Mouse (Mus musculus) neural tube, embryonic 12.5 days (tissue): Measurements from ENCODE around the gene Ucp1. TPM values are rescaled to one million over a fixed set of nuclear protein-coding genes. Genes with fewer than 3 reads are reported as not detected.
A peak's percentile ranks its signal among the peaks of the same experiment; 100 is the strongest.
"Not testable (repeated sequence)": the region's sequence is repeated elsewhere in the genome, so short reads cannot be mapped to it uniquely, and the experiment has no call there.

Experiments used
- ATAC-seq: fragments of 200-750 bp; cut with Nextera tagmentation; 2 replicates; pipeline ENCODE4 v1.8.0; 2017; ENCODE audit warnings: low read depth, mild to moderate bottlenecking, moderate TSS enrichment, moderate library complexity; ENCODE audit not compliant: low FRiP score
- H3K27ac ChIP-seq: fragments of 300-500 bp; sonication (generic); 2 replicates; pipeline ENCODE4 v1.5.1; 2016
- H3K27me3 ChIP-seq: fragments of 300-500 bp; sonication (generic); replicated peaks from 2 replicates; pipeline ENCODE4 v1.6.1; 2016; ENCODE audit warnings: mild to moderate bottlenecking
- H3K36me3 ChIP-seq: fragments of 300-500 bp; sonication (generic); 2 replicates; pipeline ENCODE4 v1.6.1; 2016; ENCODE audit warnings: mild to moderate bottlenecking
- H3K4me1 ChIP-seq: fragments of 300-500 bp; sonication (generic); 2 replicates; pipeline ENCODE4 v1.6.1; 2016
- H3K4me2 ChIP-seq: fragments of 300-500 bp; sonication (generic); replicated peaks from 2 replicates; pipeline ENCODE4 v1.6.1; 2016; ENCODE audit warnings: mild to moderate bottlenecking
- H3K4me3 ChIP-seq: fragments of 300-500 bp; sonication (generic); 2 replicates; pipeline ENCODE4 v1.5.1; 2016
- H3K9ac ChIP-seq: fragments of 300-500 bp; sonication (generic); 2 replicates; pipeline ENCODE4 v1.6.1; 2016; ENCODE audit warnings: mild to moderate bottlenecking
- H3K9me3 ChIP-seq: fragments of 300-500 bp; sonication (generic); 2 replicates; pipeline ENCODE4 v1.6.1; 2016; ENCODE audit warnings: mild to moderate bottlenecking
- WGBS: fragments of 180-500 bp; shearing (Covaris S2); methylation state at CpG from one replicate; pipeline ENCODE4 v1.1.7; 2016; 5-methylcytosine and 5-hydroxymethylcytosine counted together
- polyA plus RNA-seq: library from polyadenylated mRNA; unstranded; fragments of >200 nt; fragmentation: Nextera tagmentation; extraction: Ambion mirVana; gene quantifications from 2 replicates; pipeline ENCODE4 v1.2.1, GENCODE M21; 2016

The Ucp1 gene
- polyA plus RNA-seq, 1 experiment from 2014 or later, result 0.15 TPM

DNA sequence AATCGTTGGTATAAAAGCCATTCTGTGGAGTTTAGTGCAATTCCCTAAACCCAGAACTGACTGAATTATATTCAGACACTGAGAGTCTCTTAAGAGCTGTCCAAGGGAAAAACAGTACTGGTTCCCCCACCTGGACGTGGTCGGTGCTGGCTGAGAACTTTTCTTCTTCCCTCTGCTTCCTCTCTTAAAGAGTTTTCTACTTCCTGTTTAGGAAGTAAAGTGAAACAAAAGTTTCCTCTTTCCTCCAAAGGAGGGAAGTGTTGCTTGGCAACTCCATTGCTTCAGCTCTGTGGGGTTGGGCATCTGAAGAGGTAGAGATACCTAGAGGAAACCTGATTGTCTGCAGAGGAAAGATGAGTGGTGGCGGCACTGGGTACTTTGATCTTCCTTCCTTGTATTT is 7.2 kb downstream of the Ucp1 start:
- Histone ChIP-seq H3K9ac (no peak overlapping the region), H3K27me3 (no peaks in the 10 kb centered on the region), H3K36me3 (no peaks in the 10 kb centered on the region), H3K9me3 (no peaks in the 10 kb centered on the region), H3K27ac (no peak overlapping the region), H3K4me1 (no peaks in the 10 kb centered on the region), H3K4me3 (no peak overlapping the region), H3K4me2 (no peak overlapping the region)
- WGBS, result 81% methylated on average over 4 of the region's 4 CpGs
- ATAC-seq, result no peak

DNA sequence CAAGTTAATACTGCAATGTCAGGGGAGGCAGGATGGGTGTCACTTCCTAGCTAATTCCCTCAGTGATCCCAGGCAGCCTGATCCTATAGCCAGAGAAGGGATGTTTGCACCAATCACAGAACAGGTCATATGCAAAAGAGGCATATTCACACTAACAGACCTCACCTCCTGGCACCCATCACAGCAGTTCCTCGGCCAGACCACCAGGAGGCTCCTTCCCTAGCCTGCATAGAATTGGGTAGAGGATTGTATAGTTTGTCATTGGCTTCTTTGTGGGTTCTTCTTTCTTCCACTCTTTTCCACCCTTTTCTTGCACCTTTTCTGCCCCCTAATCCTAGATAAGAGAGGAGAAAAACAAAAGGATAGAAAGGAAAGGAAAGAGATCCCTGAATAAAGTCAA is 10.0 kb downstream of the Ucp1 start:
- no peak overlapping the region for H3K4me3 ChIP-seq
- WGBS, result 70% methylated on average over 1 of the region's 1 CpGs
- H3K9me3 ChIP-seq, result no peaks in the 10 kb centered on the region
- H3K4me2 ChIP-seq, result no peak overlapping the region
- ATAC-seq, result no peak
- H3K9ac ChIP-seq, result no peak overlapping the region
- no peaks in the 10 kb centered on the region for H3K4me1 ChIP-seq
- H3K27ac ChIP-seq, result no peak overlapping the region
- no peaks in the 10 kb centered on the region for H3K27me3 ChIP-seq
- H3K36me3 ChIP-seq, result no peaks in the 10 kb centered on the region

DNA sequence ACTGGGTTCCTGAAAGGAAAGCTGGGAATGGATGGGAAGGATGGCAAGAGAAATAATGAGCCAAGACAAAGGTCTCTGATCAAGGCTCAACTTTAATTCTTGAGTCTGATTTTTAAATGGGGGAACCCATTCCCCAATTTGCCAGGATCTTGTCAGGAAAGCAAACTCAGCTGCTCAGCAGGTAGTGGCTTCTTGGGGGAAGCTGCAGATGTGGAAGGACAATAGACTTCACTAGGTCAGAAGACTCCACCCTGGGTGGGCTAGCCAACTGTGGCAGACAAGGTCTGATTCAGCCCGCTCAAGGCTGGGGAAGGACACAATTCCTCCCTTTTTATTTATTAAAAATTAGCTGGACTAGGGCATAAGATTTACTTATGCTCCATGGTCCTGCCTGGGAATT is 14.8 kb downstream of the Ucp1 start:
- no peaks in the 10 kb centered on the region for H3K27me3 ChIP-seq
- no peaks in the 10 kb centered on the region for H3K36me3 ChIP-seq
- H3K27ac ChIP-seq, result no peak overlapping the region
- ATAC-seq, result no peak
- WGBS, result 90% methylated on average over 1 of the region's 1 CpGs
- H3K4me1 ChIP-seq, result no peaks in the 10 kb centered on the region
- no peaks in the 10 kb centered on the region for H3K9me3 ChIP-seq
- H3K4me3 ChIP-seq, result no peak overlapping the region
- H3K4me2 ChIP-seq, result no peak overlapping the region
- H3K9ac ChIP-seq, result no peak overlapping the region

DNA sequence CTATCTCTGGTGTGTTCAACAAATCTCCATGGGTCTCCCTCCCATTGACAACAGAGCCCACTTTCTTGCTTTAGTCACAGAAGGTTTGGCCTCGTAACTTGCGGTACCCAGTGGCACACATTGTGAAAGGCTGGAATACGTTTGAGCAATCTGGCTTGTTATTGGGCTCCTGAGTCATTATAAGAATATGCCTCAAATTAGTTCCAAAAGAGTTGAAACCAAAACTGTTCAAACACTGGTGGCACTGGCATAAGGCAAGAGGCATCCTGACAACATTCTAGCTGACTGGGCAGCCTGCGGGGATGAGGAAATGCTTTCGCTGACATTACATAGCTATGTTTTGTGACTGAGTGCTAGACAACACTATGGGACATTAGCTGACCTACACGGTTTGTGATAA is 19.7 kb downstream of the Ucp1 start:
- Histone ChIP-seq H3K9me3 (no peaks in the 10 kb centered on the region), H3K27me3 (no peaks in the 10 kb centered on the region), H3K4me2 (no peak overlapping the region), H3K4me1 (no peaks in the 10 kb centered on the region), H3K27ac (no peak overlapping the region), H3K36me3 (peaks cover 9% of the 10 kb centered on the region; the same call in 1 of the 2 replicates), H3K9ac (no peak overlapping the region), H3K4me3 (no peak overlapping the region)
- WGBS, result 93% methylated on average over 6 of the region's 6 CpGs
- ATAC-seq, result no peak

DNA sequence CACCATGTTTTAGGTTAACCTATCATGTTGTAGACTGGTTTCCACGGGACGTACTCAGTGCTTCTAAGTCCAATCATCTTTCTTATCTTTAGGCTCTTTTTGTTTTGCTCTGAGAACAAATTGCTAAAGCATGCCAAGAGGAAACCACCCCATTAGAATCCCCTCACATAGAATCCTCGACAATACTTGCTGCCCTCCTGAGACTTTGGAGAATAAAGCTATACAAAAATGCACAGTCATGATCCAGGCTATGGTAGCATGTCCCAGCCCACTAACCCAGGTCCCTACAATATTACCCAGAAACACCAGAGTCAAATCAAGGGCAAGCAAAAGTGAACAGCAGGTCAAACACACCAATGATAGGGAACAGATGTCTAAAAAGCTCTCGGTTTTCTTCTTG is 24.9 kb downstream of the Ucp1 start:
- H3K27ac ChIP-seq, H3K27me3 ChIP-seq, H3K4me2 ChIP-seq, H3K9ac ChIP-seq, H3K9me3 ChIP-seq, H3K4me3 ChIP-seq, ATAC-seq, H3K4me1 ChIP-seq: not testable (repeated sequence)
- peaks cover 37% of the 10 kb centered on the region for H3K36me3 ChIP-seq
- WGBS, result 89% methylated on average over 4 of the region's 4 CpGs

DNA sequence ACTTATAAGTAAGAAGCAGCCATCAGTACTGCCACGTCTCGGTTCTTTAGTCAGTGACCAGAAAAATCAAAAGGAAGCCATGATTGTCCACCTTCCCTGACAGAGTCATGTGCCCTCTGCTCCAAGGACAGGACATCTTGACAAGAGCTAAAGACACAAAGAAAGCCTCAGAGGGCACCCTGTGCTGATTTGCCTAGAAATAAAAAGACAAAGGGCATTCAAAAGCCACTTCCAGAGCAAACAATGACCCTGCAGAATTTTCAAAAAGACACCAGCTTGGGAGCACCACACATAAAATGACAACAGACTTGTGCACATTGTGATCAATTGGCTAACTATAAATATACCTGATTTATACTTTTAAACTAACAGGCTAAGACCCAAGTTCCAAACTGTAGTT is 25.5 kb downstream of the Ucp1 start:
- Histone ChIP-seq H3K27me3 (no peaks in the 10 kb centered on the region), H3K9ac (no peak overlapping the region), H3K4me3 (no peak overlapping the region), H3K27ac (no peak overlapping the region), H3K9me3 (no peaks in the 10 kb centered on the region), H3K4me2 (no peak overlapping the region), H3K4me1 (no peaks in the 10 kb centered on the region), H3K36me3 (peaks cover 42% of the 10 kb centered on the region)
- 84% methylated on average over 2 of the region's 2 CpGs for WGBS
- no peak for ATAC-seq

DNA sequence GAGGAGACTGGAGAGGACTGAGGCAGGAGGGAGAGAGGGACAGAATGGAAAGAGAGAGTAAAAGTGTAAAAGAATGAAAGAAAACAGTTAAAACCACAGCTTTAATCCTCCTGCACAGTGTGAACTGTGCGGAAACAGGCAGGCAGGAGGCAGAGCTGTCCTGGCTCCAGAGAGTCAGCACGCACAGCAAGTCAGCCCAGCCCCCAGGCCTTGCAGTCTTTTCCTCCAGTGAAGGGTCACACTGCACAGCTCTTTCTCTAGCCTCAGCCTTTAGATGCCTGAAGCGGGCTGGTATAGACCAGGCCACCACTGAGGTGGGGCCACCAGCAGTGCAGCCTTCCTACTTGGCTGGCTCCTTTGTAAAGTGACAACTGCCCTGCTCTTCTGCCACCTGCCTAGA is 30.4 kb downstream of the Ucp1 start:
- Histone ChIP-seq H3K36me3 (peaks cover 47% of the 10 kb centered on the region), H3K4me3 (no peak overlapping the region), H3K9me3 (no peaks in the 10 kb centered on the region), H3K27me3 (no peaks in the 10 kb centered on the region), H3K4me1 (no peaks in the 10 kb centered on the region), H3K4me2 (no peak overlapping the region), H3K9ac (no peak overlapping the region), H3K27ac (no peak overlapping the region)
- 78% methylated on average over 3 of the region's 3 CpGs for WGBS
- ATAC-seq, result no peak

DNA sequence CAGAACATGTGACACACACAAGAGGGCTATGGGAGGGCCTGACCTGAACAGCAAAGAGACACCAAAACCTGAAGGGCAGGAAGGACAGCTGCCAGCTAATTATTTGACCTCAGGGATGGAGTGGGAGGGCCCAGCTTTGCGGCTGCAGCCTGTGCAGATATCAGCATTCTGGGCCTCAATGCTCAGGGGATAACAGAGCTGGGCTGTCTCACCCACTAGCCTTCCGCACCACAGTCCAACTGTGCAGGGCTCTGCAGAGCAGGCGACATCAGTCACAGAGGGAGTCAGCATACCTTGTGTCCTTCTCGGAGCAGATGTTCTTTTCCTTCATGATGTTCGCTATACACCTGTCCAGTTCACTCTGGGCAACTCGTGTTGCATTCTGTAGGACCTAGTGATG is 32.2 kb downstream of the Ucp1 start:
- no peak overlapping the region for H3K27ac ChIP-seq
- H3K9me3 ChIP-seq, result no peaks in the 10 kb centered on the region
- H3K4me1 ChIP-seq, result no peaks in the 10 kb centered on the region
- H3K4me3 ChIP-seq, result no peak overlapping the region
- no peak overlapping the region for H3K9ac ChIP-seq
- no peak for ATAC-seq
- peaks cover 31% of the 10 kb centered on the region for H3K36me3 ChIP-seq
- H3K27me3 ChIP-seq, result no peaks in the 10 kb centered on the region
- H3K4me2 ChIP-seq, result no peak overlapping the region
- WGBS, result 93% methylated on average over 6 of the region's 6 CpGs

DNA sequence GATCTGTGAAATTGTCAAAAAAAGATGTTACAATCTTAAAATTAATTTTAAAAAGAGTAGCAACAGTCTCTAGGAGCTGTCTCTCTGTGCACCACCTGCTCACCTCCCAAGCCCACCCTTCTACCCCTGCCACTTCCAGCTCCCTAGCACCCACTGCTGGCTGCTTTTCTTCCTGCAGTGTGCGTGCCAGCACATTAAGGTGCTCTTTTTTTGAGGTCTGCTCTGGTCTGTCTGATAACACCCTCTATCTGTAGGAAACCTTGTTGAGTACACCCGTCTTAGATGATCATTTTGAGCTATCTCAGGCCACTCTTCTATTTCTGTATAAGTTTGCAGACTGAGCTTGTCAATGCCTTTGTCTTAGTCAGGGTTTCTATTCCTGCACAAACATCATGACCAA is 32.9 kb downstream of the Ucp1 start:
- Histone ChIP-seq H3K4me3 (no peak overlapping the region), H3K27me3 (no peaks in the 10 kb centered on the region), H3K9me3 (no peaks in the 10 kb centered on the region), H3K27ac (no peak overlapping the region), H3K4me2 (no peak overlapping the region), H3K4me1 (no peaks in the 10 kb centered on the region), H3K9ac (no peak overlapping the region), H3K36me3 (peaks cover 36% of the 10 kb centered on the region)
- 79% methylated on average over 2 of the region's 2 CpGs for WGBS
- ATAC-seq, result no peak

DNA sequence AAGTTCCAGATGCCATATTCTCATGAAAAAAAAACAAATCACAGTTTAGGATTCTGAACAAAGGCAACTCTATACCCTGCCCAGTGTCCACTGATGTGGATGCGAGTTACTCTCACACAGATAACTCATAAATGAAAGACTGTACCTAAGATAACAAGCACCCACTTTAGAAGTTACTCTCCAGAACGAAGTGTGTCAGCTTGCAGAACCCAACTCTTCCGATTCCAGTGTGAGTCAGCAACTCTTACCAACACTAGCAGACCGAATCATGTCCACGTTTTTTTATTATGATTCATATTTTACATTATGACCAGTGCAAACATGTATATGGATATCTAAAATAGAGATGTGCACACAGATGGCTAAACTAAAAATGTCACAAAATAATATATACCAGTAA is 37.7 kb downstream of the Ucp1 start:
- H3K27me3 ChIP-seq, result no peaks in the 10 kb centered on the region
- no peak overlapping the region for H3K4me3 ChIP-seq
- no peaks in the 10 kb centered on the region for H3K9me3 ChIP-seq
- WGBS, result 90% methylated on average over 5 of the region's 5 CpGs
- peaks cover 10% of the 10 kb centered on the region for H3K36me3 ChIP-seq
- no peak overlapping the region for H3K4me2 ChIP-seq
- no peak overlapping the region for H3K9ac ChIP-seq
- no peak overlapping the region for H3K27ac ChIP-seq
- peaks cover 2% of the 10 kb centered on the region; the same call in 1 of the 2 replicates for H3K4me1 ChIP-seq
- ATAC-seq, result no peak

DNA sequence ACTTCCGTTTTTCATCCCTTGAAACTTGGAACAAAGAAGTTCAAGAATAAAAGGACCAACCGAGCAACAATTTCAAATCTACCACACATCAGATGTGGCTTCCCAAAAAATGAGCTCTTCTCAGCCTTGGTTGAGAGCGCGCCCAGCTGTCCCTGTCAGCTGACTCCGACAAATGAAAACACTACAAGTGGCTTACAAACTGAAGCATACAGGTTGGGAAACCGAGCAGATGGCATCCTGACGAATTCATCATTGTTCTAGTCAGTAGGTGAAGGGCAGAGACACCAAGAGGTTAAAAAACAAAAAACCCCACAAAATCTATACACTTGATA is 41.4 kb downstream of the Ucp1 start:
- Histone ChIP-seq H3K4me1 (peaks cover 4% of the 10 kb centered on the region; the same call in 1 of the 2 replicates), H3K9me3 (no peaks in the 10 kb centered on the region), H3K36me3 (peaks cover 10% of the 10 kb centered on the region), H3K27ac (no peak overlapping the region), H3K9ac (peak overlapping the region; percentile 71), H3K4me3 (peak overlapping the region; percentile 66), H3K27me3 (no peaks in the 10 kb centered on the region), H3K4me2 (peak overlapping the region; percentile 82)
- 10% methylated on average over 7 of the region's 7 CpGs for WGBS
- ATAC-seq, result peak; percentile 22

DNA sequence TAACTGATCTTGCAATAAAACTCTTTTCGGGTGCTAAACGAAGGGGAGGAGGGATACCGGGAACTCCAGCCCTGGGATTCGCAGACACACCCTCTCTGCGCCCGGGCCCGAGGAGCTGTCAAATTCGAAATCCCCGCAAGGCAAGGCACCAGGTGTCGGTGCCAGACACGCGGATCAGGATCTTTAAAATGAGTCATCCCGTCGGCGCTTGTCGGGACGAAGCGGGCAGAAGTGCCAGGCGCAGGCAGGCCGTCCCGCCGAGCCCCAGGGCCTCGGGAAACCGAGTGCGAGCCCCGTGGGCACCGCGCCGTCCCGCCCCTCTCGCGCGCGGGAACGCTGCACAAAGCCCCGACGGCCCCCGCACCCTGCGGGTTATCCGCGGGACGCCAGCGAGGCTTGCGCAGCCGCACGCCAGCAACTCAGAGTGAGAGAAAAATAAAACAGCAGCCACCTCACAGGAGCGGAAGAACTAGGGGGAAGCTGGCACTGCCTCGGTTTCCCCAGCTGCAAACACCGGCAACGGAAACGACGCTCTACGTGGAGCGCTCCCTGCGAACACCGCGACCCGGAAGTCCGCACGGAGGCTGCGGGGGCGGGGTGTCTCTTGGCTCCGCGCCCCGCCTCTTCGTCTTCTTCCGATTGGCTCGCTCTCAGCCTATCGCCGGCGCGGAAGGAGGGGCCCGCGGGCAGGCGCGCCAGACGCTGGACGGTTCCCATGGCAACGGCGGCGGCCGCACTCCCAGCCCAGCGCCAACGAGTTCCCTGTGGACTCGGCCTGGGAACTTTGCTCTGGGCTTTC is 41.9 kb downstream of the Ucp1 start, which contains the start of gene Elmod2:
TSS of gene Elmod2 (minus strand) at position 588 of the 799 bp plus-strand sequence.
- peak; percentile 98 for ATAC-seq
- H3K4me1 ChIP-seq, result peaks cover 4% of the 10 kb centered on the region; the same call in 1 of the 2 replicates
- under 1% methylated on average over 76 of the region's 85 CpGs for WGBS
- H3K4me2 ChIP-seq, result peak within 1 kb of the TSS; percentile 82
- H3K36me3 ChIP-seq, result peaks cover 10% of the 10 kb centered on the region
- no peaks in the 10 kb centered on the region for H3K9me3 ChIP-seq
- H3K9ac ChIP-seq, result peak within 1 kb of the TSS; percentile 71
- H3K27me3 ChIP-seq, result no peaks in the 10 kb centered on the region
- H3K4me3 ChIP-seq, result peak within 1 kb of the TSS; percentile 66
- peak within 1 kb of the TSS; percentile 29; the same call in 1 of the 2 replicates for H3K27ac ChIP-seq

DNA sequence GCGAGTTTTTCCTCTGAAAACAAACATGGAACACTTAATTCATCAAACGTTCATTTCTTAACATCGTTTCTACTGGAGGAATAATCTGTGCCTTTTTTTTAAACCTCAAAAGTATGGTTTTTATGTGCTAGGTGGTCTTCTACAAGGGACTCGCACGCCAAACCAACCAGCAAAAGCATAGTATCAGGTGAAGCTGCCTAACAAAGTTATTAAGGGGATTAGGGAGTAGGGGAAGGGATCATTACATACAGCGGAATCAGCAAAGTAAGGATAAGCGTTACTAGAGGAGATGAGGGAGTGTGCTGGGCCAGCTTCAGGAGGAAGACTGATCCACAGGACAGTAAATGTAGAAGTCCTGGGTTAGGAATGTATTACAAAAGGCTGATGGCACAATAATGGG is 42.7 kb downstream of the Ucp1 start:
- WGBS, result 7% methylated on average over 7 of the region's 7 CpGs
- H3K4me3 ChIP-seq, result no peak overlapping the region
- H3K27me3 ChIP-seq, result no peaks in the 10 kb centered on the region
- H3K4me1 ChIP-seq, result peaks cover 4% of the 10 kb centered on the region; the same call in 1 of the 2 replicates
- no peaks in the 10 kb centered on the region for H3K9me3 ChIP-seq
- H3K27ac ChIP-seq, result no peak overlapping the region
- peak overlapping the region; percentile 82 for H3K4me2 ChIP-seq
- H3K36me3 ChIP-seq, result peaks cover 5% of the 10 kb centered on the region
- 0 out of 2 replicates have a peak, but pooled peaks have one; percentile 2 for ATAC-seq
- H3K9ac ChIP-seq, result no peak overlapping the region
